Mouse (Mus musculus) midbrain, embryonic 14.5 days (tissue): ENCODE measurements around the gene Gm43720. TPM values are rescaled to one million over a fixed set of nuclear protein-coding genes. Genes with fewer than 3 reads are reported as not detected.

Source experiments
- ATAC-seq: fragments of 200-750 bp; cut with Nextera tagmentation; 2 replicates; pipeline ENCODE4 v1.8.0; 2017; ENCODE audit warnings: moderate number of reproducible peaks, moderate library complexity; ENCODE audit not compliant: low FRiP score, low TSS enrichment
- DNase-seq: peaks from one replicate; pipeline ENCODE4 v3.0.0-alpha.2; 2015
- H3K27ac ChIP-seq: fragments of 300-500 bp; sonication (generic); replicated peaks from 2 replicates; pipeline ENCODE4 v1.5.1; 2014; ENCODE audit warnings: mild to moderate bottlenecking, low read depth, low read length, moderate library complexity
- H3K27me3 ChIP-seq: fragments of 300-500 bp; sonication (generic); 2 replicates; pipeline ENCODE4 v1.6.1; 2014; ENCODE audit warnings: low read length, control low read depth, mixed read lengths; ENCODE audit not compliant: control insufficient read depth, insufficient read depth
- H3K36me3 ChIP-seq: fragments of 300-500 bp; sonication (generic); 2 replicates; pipeline ENCODE4 v1.6.1; 2014; ENCODE audit warnings: low read length, control low read depth; ENCODE audit not compliant: control insufficient read depth, insufficient read depth
- H3K4me1 ChIP-seq: fragments of 300-500 bp; sonication (generic); 2 replicates; pipeline ENCODE4 v1.6.1; 2014; ENCODE audit warnings: mild to moderate bottlenecking, antibody characterized with exemption, low read length, control low read depth; ENCODE audit not compliant: control insufficient read depth, insufficient read depth
- H3K4me2 ChIP-seq: fragments of 300-500 bp; sonication (generic); 2 replicates; pipeline ENCODE4 v1.6.1; 2014; ENCODE audit warnings: mild to moderate bottlenecking, low read length, moderate library complexity
- H3K4me3 ChIP-seq: fragments of 300-500 bp; sonication (generic); replicated peaks from 2 replicates; pipeline ENCODE4 v1.5.1; 2014; ENCODE audit warnings: low read depth, low read length
- H3K9ac ChIP-seq: fragments of 300-500 bp; sonication (generic); replicated peaks from 2 replicates; pipeline ENCODE4 v1.6.1; 2014; ENCODE audit warnings: mild to moderate bottlenecking, low read length, moderate library complexity
- H3K9me3 ChIP-seq: fragments of 300-500 bp; sonication (generic); 2 replicates; pipeline ENCODE4 v1.6.1; 2016; ENCODE audit warnings: low read length, control low read depth, mixed read lengths; ENCODE audit not compliant: control insufficient read depth
- WGBS: fragments of 180-500 bp; shearing (Covaris S2); extraction: QIAGEN DNeasy Blood & Tissue Kit; methylation state at CpG from one replicate; pipeline ENCODE4 v1.1.7; 2014; 5-methylcytosine and 5-hydroxymethylcytosine counted together
- polyA plus RNA-seq: library from polyadenylated mRNA; unstranded; fragments of >200 nt; fragmentation: Nextera tagmentation; extraction: Ambion mirVana; gene quantifications from 2 replicates; pipeline ENCODE4 v1.2.1, GENCODE M21; 2014

Gene Gm43720
- polyA plus RNA-seq, 1 experiment from 2014 or later, result not detected

GRCm38 (mm10) chr5:138251144-138251543, 28.6 kb downstream of the Gm43720 start:
- Histone ChIP-seq H3K27me3 (no peaks in the 10 kb centered on the region), H3K9ac (no peak overlapping the region), H3K36me3 (no peaks in the 10 kb centered on the region), H3K4me2 (no peak overlapping the region), H3K4me3 (no peak overlapping the region), H3K4me1 (peaks cover 8% of the 10 kb centered on the region; the same call in 1 of the 2 replicates), H3K9me3 (no peaks in the 10 kb centered on the region), H3K27ac (no peak overlapping the region)
- DNase-seq (no peak), ATAC-seq (no peak)
- 85% methylated on average over 12 of the region's 12 CpGs for WGBS

GRCm38 (mm10) chr5:138241511-138241910, 38.2 kb downstream of the Gm43720 start:
- WGBS, result 31% methylated on average over 2 of the region's 2 CpGs
- H3K4me1 ChIP-seq, result no peaks in the 10 kb centered on the region
- H3K27ac ChIP-seq, result no peak overlapping the region
- no peaks in the 10 kb centered on the region for H3K9me3 ChIP-seq
- ATAC-seq (no peak), DNase-seq (no peak)
- no peak overlapping the region for H3K9ac ChIP-seq
- H3K36me3 ChIP-seq, result no peaks in the 10 kb centered on the region
- no peak overlapping the region for H3K4me3 ChIP-seq
- H3K27me3 ChIP-seq, result no peaks in the 10 kb centered on the region
- H3K4me2 ChIP-seq, result no peak overlapping the region

GRCm38 (mm10) chr5:138234224-138234623, 45.5 kb downstream of the Gm43720 start:
- DNase-seq (no peak), ATAC-seq (no peak)
- Histone ChIP-seq H3K9me3 (no peaks in the 10 kb centered on the region), H3K4me2 (no peak overlapping the region), H3K4me1 (no peaks in the 10 kb centered on the region), H3K27ac (no peak overlapping the region), H3K9ac (no peak overlapping the region), H3K27me3 (no peaks in the 10 kb centered on the region), H3K36me3 (no peaks in the 10 kb centered on the region), H3K4me3 (no peak overlapping the region)

- H3K27ac ChIP-seq, result no peak overlapping the region
- H3K9me3 ChIP-seq, result no peaks in the 10 kb centered on the region
- H3K36me3 ChIP-seq, result no peaks in the 10 kb centered on the region
- no peaks in the 10 kb centered on the region for H3K4me1 ChIP-seq
- no peaks in the 10 kb centered on the region for H3K27me3 ChIP-seq
- ATAC-seq, result no peak
- H3K9ac ChIP-seq, result no peak overlapping the region
- WGBS, result 88% methylated on average over 2 of the region's 2 CpGs
- no peak overlapping the region for H3K4me2 ChIP-seq
- no peak for DNase-seq
- no peak overlapping the region for H3K4me3 ChIP-seq
These were observed 46.0 kb downstream of the Gm43720 start for GRCm38 (mm10) chr5:138233778-138234177.

GRCm38 (mm10) chr5:138229511-138229910, 50.2 kb downstream of the Gm43720 start:
- 97% methylated on average over 3 of the region's 3 CpGs for WGBS
- no peak overlapping the region for H3K9ac ChIP-seq

GRCm38 (mm10) chr5:138228026-138228425, 51.7 kb downstream of the Gm43720 start:
- H3K9me3 ChIP-seq, result no peaks in the 10 kb centered on the region
- H3K4me1 ChIP-seq, result no peaks in the 10 kb centered on the region
- H3K4me3 ChIP-seq, result no peak overlapping the region
- whole genome bisulfite sequencing, result 61% methylated on average over 3 of the region's 3 CpGs
- H3K9ac ChIP-seq, result no peak overlapping the region
- ATAC-seq, result no peak
- H3K4me2 ChIP-seq, result no peak overlapping the region
- no peaks in the 10 kb centered on the region for H3K36me3 ChIP-seq
- peak; percentile 11 for DNase-seq
- H3K27me3 ChIP-seq, result no peaks in the 10 kb centered on the region
- H3K27ac ChIP-seq, result no peak overlapping the region

More at GRCm38 (mm10) chr5:138229511-138229910, 50.2 kb downstream of the Gm43720 start:
- H3K4me3 ChIP-seq, result no peak overlapping the region
- no peaks in the 10 kb centered on the region for H3K27me3 ChIP-seq
- H3K27ac ChIP-seq, result no peak overlapping the region
- H3K4me2 ChIP-seq, result no peak overlapping the region
- DNase-seq (no peak), ATAC-seq (no peak)
- no peaks in the 10 kb centered on the region for H3K9me3 ChIP-seq
- no peaks in the 10 kb centered on the region for H3K36me3 ChIP-seq
- H3K4me1 ChIP-seq, result no peaks in the 10 kb centered on the region

GRCm38 (mm10) chr5:138227367-138227766, 52.4 kb downstream of the Gm43720 start:
- H3K27ac ChIP-seq, result no peak overlapping the region
- no peak overlapping the region for H3K9ac ChIP-seq
- no peaks in the 10 kb centered on the region for H3K4me1 ChIP-seq
- H3K36me3 ChIP-seq, result no peaks in the 10 kb centered on the region
- no peaks in the 10 kb centered on the region for H3K27me3 ChIP-seq
- no peaks in the 10 kb centered on the region for H3K9me3 ChIP-seq
- no peak for ATAC-seq
- H3K4me2 ChIP-seq, result no peak overlapping the region
- WGBS, result 78% methylated on average over 2 of the region's 2 CpGs
- DNase-seq, result no peak
- H3K4me3 ChIP-seq, result no peak overlapping the region

- ATAC-seq, result no peak
- H3K4me3 ChIP-seq, result no peak overlapping the region
- H3K9ac ChIP-seq, result no peak overlapping the region
- 83% methylated on average over 4 of the region's 4 CpGs for WGBS
- no peak overlapping the region for H3K27ac ChIP-seq
- H3K9me3 ChIP-seq, result no peaks in the 10 kb centered on the region
- H3K27me3 ChIP-seq, result no peaks in the 10 kb centered on the region
- no peaks in the 10 kb centered on the region for H3K36me3 ChIP-seq
- no peaks in the 10 kb centered on the region for H3K4me1 ChIP-seq
- no peak for DNase-seq
- H3K4me2 ChIP-seq, result no peak overlapping the region
These were observed 53.3 kb downstream of the Gm43720 start for GRCm38 (mm10) chr5:138226491-138226890.

- no peak within 1 kb of the TSS for H3K4me3 ChIP-seq
- no peak within 1 kb of the TSS for H3K4me2 ChIP-seq
- 47% methylated on average over 2 of the region's 2 CpGs for WGBS
- no peaks in the 10 kb centered on the region for H3K4me1 ChIP-seq
- H3K9ac ChIP-seq, result no peak within 1 kb of the TSS
- no peaks in the 10 kb centered on the region for H3K9me3 ChIP-seq
- no peaks in the 10 kb centered on the region for H3K27me3 ChIP-seq
- H3K27ac ChIP-seq, result no peak within 1 kb of the TSS
- DNase-seq (no peak), ATAC-seq (no peak)
- no peaks in the 10 kb centered on the region for H3K36me3 ChIP-seq
These were observed 54.1 kb downstream of the Gm43720 start, which contains the start of gene Nxpe5 for GRCm38 (mm10) chr5:138225700-138226099. Gene Nxpe5, plus strand, starts transcription at chr5:138225898.
